Mouse (Mus musculus) granulocyte monocyte progenitor cell, adult 5-6 weeks (primary cell): ENCODE data around the gene Chd6. TPM values are rescaled to one million over a fixed set of nuclear protein-coding genes. Genes with fewer than 3 reads are reported as not detected.

Source experiments
- ATAC-seq: replicated peaks from 2 replicates; pipeline ENCODE4 v1.8.0; 2016; ENCODE audit warnings: mild to moderate bottlenecking, moderate TSS enrichment, inconsistent platforms; ENCODE audit not compliant: poor library complexity, severe bottlenecking
- total RNA-seq, 2 experiments: library from RNA; stranded (forward) in 1 of 2; stranded (reverse) in 1 of 2; fragments of 200-712, 200-1000 nt in 1 of 2; fragments of >200 nt in 1 of 2; fragmentation: Nextera tagmentation in 1 of 2; gene quantifications; 2 replicates each; pipeline ENCODE4 v1.2.3; 2014 to 2017

Gene Chd6
- 44.7 and 61.1 TPM in 2 replicates for total RNA-seq (2014; fragmentation: Nextera tagmentation)
- 29.9 and 31.9 TPM in 2 replicates for total RNA-seq (2017)

DNA sequence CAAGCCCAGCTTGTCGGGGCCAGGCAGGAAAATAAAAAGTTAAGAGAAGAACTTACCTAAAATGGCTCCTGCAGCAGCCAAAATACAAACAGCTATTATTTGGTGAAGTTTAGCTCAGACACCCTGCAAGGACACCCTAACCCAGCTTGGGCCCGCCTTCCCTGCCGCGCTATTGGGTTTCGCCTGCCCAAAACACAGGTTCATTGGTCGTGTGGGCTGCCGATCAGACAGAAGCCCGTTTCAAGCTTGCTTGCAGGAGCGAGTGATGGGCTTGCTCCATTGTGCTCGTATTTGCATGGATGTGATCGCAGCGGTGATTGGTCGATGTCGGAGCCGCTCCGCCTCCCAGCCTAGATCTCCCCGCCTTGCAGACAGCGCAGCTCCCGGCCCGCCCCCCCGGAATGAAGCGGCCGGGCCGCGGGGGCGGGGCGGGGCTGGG lies at the start of gene Chd6:
TSS of gene Chd6 (minus strand) at position 143 of the 439 bp plus-strand sequence.
- peak; percentile 93 for ATAC-seq

DNA sequence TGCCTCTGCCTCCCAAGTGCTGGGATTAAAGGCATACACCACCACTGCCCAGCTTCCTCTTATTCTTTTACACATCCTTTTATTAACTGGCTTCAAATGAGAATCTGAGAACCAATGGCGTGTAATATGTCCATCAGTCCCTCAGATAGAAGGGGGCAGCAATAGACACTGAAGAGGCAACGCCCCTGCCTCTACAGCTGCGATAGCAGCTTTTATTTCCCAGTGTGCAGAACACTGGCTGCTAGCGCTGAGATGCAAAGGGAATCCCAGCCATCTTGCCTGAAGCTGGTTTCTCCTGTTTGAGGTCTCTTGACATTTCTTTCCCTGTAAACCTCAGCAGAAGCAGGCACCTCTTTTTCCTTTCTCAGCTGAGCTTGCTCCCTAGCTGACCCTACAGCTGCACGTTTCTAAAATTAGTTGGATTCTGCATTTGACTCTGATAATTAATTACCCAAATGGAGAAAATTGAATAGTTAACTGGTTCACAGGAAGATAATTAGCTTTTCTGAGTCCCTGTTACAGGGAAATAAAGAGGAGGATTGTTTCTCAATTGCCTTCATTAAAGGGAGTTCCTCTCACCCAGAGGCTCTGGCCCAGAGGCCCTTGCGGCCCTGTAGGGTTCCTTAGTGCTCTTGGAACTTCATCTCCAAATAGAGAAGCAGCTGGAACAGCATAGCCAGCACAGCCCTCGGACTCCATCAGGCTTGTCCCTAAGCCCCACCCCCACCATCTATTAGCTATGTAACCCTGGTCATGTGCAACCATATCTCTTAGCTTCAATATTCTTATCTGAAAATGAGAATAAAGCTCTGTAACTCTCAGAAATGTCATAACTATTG lies 41.3 kb upstream of the Chd6 start:
- ATAC-seq = no peak

DNA sequence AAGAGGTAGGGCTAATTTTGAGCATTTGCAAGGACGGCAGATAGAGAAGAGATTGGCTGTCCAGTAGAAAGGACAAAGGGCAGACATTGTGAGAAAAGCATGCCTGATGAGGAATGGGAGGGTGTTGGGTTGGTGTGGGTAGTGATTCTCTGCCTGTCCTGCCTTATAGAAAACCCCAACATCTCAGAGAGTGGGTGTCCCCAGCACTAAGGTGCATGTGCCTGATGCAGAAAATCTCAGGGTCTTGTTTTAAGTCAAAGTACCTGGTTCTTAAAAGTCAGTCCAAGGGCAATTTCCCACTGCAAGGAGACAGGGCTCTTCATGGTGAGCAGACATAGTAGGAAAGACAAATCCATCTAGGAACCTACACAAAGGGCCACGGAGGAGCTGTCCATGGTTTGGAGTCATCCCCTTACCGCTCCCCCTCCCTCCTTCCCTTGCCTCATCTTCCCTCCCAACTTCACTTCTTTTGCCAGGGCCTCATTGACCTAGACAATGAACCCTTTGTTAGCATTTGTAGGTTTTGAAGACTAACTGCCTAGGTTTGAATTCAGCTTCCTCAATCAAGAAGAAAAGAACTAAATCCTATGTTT lies 39.6 kb upstream of the Chd6 start:
- ATAC-seq = no peak

DNA sequence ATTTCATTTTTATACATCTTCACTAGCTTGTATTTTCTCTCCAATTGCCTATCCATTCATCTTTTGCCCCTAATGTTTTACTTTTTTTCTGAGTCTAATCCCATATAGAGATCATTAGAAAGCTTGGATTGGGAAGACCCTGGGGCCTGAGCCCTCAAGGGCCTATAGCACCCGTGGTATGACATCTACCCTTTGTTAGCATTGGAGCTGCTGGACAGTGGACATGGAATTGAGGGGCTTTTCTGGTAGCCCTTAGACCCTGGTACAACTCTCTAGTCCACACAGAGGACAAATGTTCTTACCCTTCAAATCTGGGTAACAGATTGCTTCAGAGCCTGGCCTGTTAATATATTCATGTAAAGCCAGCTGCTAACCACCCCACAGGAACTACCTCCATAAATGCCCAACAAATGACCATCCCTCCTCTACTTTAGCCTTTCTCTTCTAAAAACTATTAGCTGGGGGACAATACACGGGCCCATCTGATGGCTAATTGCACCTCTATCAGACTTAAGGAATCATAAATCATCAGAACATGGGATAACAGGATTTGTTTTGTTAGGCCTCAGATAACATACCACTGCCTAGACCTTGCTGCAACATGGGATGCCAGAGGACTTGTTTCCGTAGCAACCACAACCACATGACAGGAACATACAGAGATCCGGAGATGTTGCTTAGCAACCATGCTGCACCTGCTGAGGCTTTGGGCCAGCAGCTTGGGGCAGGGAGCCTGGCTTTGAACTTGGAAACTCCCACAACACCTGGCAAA lies 39.0 kb upstream of the Chd6 start:
- ATAC-seq = no peak

DNA sequence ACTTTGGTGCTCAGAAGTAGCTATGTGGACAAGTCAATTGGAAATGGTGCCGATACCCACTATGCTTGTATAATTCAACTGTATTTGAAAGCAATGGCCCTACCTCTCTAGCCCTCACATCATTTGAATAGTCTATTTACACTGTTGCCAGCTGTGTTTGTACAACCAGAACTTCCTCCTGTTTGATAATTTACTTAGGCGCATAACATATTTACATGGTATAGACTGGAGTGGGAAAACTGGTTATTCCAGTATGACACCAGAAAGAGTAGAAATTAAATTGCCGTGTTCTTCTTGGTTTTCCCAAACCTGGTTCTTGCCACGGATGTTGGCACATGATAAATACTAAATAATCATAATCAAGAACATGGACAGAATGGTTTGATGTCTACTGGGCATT lies 35.9 kb upstream of the Chd6 start:
- ATAC-seq = no peak

DNA sequence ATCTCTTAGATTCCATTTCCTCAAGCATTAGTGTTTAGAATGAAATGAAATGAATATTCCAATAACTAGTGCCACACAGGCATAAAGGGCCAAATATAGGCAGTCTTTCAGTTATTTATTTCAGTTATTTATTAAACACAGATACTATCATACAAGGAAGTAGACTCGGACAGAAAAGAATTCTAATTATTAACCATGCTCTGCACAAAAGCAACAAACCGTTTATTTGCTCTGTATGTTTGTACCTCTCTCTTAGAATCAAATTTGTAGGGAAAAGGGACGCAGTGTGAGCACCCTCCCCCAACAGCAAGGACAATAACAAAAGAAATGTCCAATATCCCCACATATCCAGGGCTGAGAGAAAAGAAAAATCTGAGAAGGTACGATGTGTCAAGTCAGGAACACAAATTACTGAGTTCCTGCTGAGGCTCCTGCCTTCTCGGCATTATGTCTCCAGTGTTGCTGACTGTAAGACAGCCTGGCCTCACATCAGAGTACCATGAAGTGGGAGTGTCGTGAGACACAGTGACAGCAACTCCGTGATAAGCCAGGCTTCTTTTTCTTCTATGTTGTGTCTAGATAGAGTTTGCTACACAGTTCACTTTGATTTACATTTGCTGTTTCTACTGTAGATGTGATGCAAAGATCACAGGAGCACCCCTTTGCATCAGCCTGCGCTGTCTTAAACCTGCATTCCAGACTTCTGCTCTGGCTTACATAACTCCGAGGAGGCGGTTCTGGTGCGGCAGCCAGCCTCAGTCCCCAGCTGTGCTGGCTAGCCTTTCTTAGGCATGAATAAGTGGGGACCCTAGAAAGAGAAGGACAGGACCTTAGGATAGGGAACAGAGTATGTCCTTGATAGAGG lies 30.0 kb upstream of the Chd6 start:
- no peak for ATAC-seq

DNA sequence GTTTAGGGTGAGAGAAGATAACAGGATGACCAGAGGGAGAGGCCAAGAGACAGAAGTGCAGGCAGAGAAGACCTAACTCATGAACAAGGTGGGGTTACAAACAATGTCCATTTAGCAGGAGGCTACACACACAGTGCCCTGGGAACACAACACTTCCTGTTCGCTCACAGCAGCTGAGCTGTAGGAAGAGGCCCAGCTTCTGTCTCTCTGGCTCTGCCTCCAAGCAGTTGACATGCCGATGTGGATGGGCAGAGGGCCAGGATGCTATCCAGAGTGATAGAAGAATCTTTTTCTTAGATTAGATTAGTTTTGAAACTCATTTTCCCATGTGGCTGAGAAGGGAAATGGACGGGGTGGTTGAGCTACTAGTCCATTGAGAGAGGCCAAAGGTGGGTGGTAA lies 28.1 kb upstream of the Chd6 start:
- ATAC-seq = no peak

DNA sequence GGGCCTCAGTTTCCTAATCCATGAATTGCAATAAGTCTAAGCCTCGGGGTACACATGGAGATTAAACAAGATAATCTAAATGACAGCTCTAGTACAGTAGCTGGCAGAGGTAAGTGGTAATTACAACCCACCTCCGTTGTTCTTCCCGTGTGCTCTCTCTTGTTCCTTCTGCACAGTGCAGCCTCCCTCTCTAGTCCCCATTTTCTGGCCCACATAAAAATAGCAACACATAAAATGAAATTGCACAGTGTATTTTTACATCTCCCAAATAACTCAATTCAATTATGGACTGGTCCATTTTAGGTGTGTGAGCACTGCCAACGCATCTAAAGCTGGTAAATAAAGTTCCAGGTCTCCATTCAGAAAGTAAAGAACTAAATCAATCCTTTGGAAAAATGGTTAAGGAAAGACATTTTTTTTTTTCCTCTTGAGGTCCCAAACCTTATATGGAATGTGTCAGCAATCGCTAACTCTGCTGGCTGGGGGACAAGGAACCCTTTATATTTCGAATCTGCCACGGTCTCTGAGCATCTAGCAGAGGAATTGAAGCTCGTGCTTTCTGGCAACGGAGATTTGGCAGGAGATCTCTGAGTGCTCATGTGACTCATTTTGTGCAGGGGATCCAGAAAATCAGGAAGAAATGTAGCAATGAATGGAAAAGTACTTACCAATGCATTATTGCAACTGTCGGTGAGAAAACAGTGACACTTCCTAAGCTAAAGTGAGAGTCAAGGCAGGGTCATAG lies 19.7 kb upstream of the Chd6 start:
- no peak for ATAC-seq

DNA sequence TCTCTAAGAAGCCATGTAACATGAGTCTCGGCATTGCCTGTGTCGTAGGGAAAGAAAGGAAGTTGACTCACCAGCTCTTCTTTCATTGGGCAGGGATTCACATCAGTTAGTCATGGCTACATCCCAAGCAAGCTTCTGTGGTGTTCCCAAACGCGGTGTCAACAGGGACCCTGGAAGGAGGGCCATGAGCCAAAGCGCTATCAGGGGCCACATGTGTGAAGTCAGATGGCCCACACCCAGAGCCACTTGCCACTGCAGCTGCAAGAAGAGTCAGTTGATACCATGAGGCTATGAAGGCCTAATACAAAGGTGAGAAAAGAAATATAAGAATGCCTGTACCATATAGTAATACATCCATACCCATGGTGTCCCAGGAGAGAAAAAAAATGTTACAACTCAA lies 3.1 kb upstream of the Chd6 start:
- ATAC-seq = no peak

DNA sequence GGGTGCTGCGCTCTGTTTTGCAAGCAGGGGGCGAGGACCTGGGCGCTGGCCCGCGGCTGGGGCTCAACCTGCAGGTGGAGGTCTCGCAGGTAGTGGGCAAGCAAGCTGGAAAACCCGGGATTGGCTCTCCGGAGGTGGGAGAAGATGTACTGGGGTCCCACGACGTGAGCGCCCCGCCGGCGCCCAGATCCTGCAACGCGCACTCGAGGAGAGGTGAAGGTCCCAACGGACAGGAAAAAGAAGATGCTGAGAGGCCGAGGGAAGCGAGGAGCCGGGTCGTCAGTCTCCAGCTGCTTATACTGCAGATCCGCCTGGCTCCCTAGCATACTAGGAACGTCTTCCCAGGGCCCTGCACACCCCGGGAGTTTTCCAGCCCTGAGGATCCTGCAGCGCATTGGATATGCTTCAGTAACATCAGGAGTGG lies 535 bp upstream of the Chd6 start:
- ATAC-seq = peak; percentile 2; the same call in 1 of the 2 replicates

DNA sequence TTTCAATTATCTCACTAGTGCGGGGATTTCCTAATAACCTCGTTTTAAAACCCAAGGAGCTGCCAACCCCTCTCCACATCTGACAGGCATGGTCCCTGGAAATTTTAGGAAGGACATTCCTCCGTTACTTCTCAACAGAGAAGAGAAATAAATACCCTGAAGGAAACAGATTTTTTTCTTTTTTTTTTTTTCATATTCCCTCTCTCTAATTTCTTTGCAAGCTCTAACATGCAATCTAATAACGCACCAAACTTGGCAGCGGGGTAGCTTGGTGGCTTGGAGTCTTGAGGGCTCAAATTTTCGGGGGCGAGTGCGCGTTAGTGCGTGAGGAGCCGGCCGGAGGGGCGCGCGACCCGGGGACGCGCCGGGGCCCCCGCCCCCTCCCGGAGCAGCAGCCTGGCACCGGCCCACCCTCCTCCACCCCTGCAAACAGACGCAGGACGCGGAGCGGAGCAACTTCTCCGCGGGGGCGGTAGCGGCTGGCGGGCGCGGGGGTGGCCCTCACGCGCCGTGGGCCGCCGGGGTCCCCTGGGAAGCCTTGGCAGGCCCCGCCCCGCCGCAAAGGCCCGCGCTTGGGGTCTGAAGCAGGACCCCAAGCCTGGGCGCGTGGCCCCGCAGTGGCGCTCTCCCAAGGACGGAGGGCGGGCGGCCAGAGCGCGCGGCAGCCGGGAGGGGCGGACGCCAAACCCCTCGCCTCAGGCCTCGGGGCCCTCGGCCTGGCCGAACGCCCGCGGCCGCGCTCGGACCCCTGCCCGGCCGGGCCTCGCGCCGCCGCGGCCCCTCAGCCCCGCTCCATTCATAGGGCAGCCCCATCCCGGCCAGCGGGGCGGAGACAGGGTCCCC lies 569 bp downstream of the Chd6 start:
- peak; percentile 21 for ATAC-seq

DNA sequence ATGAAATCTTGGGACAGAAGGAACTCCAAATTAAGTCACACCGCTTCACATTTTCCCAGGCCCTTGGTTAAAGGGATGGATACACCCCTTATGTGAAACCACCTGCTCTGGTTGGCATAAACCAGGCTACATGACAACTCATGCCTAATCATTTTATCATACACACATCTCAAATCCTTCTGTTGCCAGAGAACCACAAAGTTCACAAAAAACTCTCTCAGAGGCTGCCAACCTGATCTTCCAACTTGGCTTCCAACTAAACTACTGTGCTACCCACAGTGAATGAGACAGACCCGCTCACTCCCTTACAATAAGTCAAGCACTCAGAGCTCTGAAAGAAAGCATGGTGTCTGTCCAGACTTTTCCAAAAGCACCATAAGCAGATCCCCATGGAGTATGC lies 1.6 kb downstream of the Chd6 start:
- ATAC-seq = no peak

DNA sequence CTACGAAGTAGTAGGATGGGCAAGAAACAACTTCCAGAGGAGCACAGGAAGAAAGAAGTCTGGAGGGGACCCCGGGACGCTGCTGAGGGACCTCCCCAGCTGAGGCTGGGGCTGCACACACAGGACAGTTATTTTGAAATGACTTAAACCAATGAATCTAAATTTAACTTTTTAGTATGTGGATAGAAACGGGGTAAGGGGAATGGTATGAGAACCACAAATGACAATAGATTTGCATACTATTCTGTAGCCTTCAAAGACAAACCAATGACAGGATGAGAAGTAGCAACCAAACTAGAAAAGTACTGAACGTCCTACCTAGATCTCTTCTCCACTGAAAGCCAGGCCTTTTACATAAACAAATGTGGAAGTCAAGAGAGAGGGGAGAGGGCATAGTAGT lies 5.1 kb downstream of the Chd6 start:
- no peak for ATAC-seq

DNA sequence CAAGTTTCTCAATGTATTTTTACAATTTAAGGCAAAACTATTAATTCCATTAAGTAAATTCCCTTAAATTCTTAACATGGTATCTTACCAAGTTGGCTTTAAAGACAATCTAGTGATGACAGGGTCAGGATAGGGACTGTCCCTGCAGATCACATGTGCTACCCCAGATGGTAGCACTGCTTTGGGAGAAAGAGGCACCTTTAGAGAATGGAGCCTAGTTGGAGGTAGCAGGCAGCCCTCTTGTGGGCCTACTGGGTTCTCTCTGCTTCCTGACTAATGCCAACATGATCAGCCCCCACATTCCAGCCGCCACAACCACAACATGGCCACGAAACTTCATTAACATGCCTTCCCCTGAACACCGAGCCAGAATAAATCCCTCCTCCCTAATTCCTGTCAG lies 6.8 kb downstream of the Chd6 start:
- 0 out of 2 replicates have a peak, but pooled peaks have one; percentile 17 for ATAC-seq

DNA sequence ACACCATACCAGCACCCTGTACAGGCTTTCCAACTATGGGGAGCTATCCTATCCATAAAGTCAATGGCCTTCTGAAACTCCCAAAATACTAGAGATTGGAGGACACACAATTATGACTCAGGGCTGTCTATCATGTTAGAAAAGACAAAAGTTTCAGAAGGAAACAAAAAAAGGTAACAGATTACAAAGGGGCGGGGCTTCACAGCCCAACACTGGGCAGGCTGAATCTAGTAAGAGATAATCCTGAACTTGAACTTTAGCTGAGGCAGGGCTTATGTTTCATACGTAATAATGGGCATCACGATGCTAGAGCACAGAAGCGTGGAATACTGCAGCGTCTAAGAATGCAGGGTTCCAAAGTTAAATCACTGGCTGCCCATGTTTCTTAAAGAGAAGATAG lies 11.1 kb downstream of the Chd6 start:
- ATAC-seq = no peak

DNA sequence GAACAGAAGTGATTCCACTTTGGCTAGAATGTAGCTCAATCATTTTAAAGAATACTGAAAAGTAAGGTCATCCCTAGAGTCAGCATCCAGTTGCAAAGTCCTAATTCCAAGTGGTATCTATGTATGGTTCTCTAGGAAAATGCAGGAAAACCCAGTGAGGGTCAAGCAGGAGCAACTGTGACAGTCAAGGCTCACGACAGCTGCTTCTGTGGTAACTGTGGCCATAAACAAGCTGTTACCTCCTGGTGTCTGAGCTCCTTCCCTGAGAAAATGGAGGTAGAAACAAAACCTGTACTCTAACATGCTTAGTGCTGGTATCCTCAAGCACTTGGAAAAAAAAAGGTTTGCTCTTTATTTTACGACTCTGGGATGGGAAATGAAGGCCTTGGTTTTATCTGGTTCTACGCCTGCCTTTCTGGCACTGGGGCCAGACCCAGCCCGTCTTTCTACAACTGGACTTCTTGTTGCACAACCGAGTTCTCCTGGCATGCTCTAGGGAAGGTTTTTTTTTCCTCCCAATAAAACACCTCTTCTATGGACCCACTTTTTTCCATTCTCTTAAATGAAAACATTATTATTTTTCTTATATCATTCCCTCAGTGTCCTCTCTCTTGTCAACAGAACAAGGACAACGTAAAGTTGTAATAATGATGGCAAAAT lies 18.0 kb downstream of the Chd6 start:
- ATAC-seq = no peak

DNA sequence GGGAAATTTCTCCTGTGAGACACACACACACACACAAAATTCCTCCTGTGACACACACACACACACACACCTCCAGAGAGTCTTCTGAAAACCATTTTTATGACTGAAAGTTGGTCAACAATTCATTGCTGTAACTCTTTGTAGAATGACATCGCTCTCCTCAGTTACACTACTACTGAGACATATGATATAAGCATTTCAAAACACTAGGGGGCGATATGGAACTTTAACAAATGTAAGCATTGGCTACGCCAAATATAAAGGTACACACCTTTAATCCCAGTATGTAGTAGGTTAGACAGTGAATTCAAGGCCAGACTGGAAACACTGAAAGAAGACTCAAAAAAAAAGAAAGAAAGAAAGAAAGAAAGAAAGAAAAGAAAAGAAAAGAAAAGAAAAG lies 18.7 kb downstream of the Chd6 start:
- ATAC-seq = peak; percentile 87

DNA sequence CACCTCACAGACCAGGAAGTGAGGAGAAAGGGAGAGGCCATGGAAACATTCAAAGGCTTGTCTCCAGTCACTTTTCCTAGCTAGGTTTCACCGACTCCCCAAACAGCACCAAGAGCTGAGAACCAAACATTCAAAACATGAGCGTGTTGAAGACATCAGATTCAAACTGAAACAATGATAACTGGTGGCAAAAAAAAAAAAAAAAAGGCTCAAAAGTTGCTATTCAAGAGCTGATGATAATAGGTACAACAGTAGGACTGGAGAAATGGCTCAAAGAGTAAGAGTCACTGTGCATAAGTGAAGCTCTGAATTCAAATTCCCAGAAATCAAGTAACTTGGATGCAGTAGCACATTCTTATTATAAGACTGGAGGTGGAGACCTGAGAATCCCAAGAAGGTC lies 30.3 kb downstream of the Chd6 start:
- no peak for ATAC-seq
